Mouse (Mus musculus) CH12F3 (cell line): Measurements from ENCODE around the gene Arhgef7.

ENCODE experiments used
- in situ Hi-C: fragments of 300-500 bp; cut with MboI; formaldehyde crosslinking; loops from 2 replicates; pipeline ENCODE4 v1.14.3; 2020; ENCODE audit warnings: low sequenced_read_pairs

Arhgef7 gene

DNA sequence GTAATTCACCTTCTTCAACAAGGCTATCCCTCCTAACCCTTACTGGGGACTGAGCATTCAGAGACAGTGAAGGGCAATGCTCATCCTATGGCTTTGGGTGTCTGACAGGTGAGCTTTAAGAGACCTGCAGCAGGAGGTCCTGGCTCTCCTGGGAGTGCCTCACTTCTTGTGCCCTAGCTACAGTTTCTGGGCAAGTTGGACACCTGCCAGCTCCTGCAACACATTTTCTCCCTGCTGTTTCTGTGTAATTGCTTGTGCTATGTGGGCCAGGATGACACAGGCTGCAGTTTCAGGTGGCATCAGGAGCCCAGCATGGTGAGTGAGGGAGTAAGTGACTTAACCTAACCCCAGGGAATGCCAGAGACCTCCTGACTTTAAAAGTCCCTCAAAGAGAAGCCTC lies 67.4 kb downstream of the Arhgef7 start:
- in situ Hi-C loops, result no loop called here

DNA sequence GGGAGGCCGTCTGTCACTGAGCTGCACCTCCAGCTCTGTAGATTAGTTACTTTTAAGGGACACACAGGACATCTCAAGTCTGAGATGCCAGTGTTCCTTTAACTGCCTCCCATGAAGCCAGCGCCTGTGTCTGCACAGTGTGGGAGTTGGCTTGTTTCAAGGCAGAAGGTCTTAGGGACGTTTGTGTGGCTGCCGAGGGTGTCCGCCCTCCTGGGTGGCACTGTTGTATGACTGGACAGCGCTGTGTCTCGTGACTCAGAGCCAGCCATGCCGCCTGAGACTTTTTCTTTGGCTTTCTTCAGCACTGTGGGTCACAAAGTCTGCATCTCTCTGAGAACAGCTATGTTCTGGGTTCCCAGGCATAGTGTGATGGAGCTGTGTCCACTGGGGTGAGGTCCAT lies 69.6 kb downstream of the Arhgef7 start:
- in situ Hi-C loops, result no loop called here

DNA sequence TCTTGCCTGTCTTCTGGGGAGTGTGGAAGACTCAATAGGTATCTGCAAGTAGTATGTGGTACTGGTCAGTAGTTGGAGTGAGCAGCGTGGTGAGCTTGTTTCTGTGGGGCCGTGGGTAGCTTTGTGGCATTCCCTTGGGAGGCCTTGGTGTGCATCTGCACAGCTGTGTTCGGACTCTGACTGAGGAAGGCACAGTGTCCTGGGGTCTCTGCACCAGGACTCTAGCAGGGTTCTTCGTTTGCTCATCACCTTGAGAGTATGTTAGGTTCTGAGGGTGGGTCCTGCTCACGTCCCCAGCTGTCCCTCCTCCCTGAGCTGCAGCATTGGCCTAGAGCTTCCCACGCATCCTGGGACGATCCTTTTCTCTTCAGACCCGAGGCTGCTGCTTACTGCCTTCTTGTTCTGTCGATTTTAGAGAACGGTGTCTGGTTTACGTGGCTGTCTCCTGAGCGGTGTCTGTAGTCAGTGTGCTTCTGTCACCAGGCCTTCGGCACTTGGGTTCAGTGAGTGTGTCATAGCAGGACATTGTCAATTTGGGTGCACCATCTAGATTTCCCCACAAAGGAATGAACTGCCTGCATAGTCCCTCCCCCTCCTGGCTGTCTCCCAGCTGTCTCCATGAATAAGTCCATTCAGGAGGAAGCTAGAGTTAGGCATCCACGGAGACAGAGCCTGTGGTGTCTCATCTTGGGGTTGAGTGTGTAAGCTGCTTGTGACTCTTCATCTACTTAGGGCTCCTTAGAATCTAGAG lies 70.4 kb downstream of the Arhgef7 start:
- in situ Hi-C loops, result no loop called here

DNA sequence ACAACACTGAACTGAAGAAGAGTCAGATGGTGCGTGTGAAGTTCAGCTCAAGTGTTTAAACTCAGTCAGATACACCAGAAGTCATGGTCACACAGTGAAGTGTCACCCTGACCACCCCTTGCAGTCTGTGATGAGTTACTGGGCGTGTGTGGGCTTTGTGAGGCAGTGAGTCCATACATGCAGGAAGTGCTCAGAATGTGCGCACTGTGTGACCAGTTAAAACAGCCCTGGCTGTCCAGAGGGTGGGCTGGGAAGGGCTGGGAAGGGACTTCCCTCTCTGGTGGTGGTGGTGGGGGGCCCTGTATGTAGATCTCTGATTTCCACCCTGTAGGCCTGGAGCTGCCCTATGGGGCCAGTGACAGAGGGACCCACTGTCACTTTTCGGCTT lies 71.0 kb downstream of the Arhgef7 start:
- in situ Hi-C loops, result no loop called here

GRCm38 (mm10) chr8:11799098-11799497 lies 71.6 kb downstream of the Arhgef7 start:
- in situ Hi-C loops, result no loop called here

DNA sequence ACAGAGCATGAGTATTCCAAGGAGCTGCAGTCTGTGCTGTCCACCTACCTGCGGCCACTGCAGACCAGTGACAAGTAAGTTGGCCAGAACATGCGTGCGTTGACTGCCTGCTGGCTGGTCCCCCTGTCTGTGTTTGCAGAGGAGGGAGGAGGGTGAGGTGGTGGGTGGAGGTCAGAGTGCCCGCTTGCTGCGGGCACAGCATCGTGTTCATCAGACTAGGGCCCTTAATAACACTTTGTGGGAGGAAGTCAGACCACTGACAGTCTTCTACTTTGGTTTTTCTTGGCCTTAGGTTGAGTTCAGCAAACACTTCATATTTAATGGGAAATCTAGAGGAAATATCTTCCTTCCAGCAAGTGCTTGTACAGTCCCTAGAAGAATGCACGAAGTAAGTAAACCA lies 73.0 kb downstream of the Arhgef7 start:
- in situ Hi-C loops, result no loop called here

DNA sequence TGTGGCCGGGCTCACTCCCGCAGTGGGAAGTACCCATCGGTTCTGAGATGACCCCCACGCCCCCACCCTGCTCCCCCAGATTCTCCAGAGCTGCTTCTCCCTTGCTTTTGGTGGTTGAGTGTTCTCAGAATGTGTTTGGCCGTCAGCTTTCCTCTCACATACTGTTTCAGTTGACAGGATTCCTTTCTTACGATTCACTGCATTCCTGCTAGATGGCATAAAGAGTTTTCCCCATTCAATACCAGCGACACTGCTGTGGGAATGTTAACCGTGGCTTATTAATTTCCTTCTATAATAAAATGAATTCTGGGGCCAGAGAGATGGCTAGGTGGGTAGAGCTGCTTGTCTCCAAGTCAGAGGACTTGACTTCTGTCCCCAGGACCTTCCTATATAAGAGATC lies 74.0 kb downstream of the Arhgef7 start:
- in situ Hi-C loops, result no loop called here

- in situ Hi-C loops, result no loop called here
Observed at GRCm38 (mm10) chr8:11804914-11805313, 77.4 kb downstream of the Arhgef7 start.

DNA sequence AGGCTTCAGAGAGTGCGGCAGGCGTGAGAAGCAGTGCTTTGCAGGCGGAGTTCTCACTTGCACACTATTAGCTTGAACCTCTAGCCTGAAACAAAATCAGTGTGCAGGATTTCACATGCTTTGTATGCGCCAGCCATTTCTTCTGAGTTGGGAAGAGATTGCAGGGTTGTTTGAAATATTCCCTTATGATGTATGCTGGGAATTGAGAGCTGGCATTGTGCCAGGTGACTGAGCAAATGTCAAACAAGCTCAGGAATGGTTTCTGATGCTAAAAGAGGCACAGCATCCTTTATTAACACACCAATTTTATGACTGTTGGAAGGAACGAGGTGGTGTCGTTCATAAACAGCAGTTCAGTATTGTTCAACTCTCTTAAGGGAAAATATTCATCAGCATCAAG lies 78.7 kb downstream of the Arhgef7 start:
- in situ Hi-C loops, result no loop called here

DNA sequence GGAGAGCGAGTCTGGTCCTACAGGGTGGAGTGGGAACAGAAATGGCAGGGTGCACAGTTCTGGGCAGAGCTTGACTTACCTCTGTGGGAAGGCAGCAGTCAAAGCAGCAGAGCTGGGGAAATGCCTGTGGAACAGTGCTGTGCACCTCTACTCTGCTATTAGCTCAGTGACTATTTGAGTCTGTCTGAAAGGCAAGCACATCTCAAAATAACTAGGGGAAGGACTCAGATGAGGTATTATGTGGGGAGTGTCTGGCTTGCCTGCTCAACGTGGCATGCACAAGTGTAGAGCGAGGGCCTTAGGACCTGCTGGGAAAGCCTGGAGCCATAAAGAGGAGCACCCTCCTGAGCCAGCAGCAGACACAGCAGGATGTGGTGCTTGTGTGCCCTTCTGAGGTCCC lies 79.8 kb downstream of the Arhgef7 start:
- in situ Hi-C loops, result no loop called here

GRCm38 (mm10) chr8:11808047-11808446 lies 80.5 kb downstream of the Arhgef7 start:
- in situ Hi-C loops, result no loop called here

DNA sequence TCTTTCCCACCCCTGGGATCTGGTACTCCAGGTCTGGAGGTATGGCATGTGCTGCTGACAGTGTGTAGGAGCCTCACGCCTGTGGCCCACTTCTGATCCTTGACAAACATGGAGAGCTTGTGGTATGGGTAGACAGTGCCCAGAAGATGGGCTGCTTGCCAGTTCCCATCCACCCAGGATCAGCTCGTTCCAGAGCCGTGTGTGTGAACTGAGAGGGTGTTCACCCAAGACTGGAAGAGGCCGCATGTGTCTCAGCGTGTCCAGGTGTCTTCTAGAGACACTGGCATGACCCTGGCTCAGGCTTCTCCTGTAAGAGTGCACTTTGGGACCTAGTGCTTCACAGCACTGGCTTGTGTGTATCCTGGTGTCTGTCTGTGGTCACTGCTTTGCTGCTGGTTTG lies 82.9 kb downstream of the Arhgef7 start:
- in situ Hi-C loops, result no loop called here

DNA sequence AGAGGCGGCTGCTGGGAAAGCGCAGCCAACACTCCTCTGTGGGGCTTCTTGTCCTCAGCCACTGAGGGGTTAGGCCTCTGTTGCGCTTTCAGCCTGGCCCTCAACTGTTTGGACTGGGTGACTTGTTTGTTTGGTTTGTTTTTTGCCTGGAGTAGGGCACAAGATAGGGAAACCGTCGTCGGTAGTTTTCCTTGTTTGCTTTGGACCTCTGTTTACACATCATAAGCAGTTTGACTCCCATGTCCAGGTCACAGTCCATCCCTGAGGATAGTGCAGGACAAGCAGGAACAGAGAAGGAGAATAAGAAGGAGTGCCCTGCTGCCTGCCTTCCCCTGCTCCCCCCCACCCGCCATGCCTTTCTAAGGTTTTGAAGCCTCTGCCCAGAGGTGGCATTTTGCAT lies 86.3 kb downstream of the Arhgef7 start:
- in situ Hi-C loops, result no loop called here

- in situ Hi-C loops, result no loop called here
Observed at GRCm38 (mm10) chr8:11815206-11815605, 87.7 kb downstream of the Arhgef7 start.

GRCm38 (mm10) chr8:11820136-11820535 lies 92.6 kb downstream of the Arhgef7 start:
- in situ Hi-C loops, result no loop called here

DNA sequence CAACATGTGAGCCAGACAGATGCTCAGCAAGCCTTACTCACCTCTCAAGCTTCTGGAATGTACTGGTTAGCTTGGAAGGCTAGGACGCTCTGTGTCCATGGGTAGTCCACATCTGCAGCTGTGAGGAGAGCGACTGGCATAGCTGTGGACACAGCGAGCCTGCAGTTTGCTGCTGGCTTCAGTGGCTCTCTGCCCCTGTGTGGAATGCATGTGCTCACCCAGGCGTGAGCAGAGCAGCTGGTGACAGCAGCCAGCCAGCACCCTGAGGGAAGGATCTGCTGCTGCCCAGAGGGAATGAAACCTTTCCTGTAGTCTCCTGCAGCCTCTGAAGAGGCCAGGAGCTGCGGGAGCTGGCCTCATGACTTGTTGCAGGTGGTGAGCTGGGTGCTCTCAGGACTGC lies 93.0 kb downstream of the Arhgef7 start:
- in situ Hi-C loops, result no loop called here

- in situ Hi-C loops, result no loop called here
Observed at GRCm38 (mm10) chr8:11821451-11822206, 94.1 kb downstream of the Arhgef7 start.

GRCm38 (mm10) chr8:11822550-11823060 lies 95.1 kb downstream of the Arhgef7 start:
- in situ Hi-C loops, result no loop called here

- in situ Hi-C loops, result no loop called here
Observed at GRCm38 (mm10) chr8:11825756-11826155, 98.2 kb downstream of the Arhgef7 start.

GRCm38 (mm10) chr8:11827312-11827711 lies 99.8 kb downstream of the Arhgef7 start:
- in situ Hi-C loops, result no loop called here

GRCm38 (mm10) chr8:11830214-11831046 lies 102.9 kb downstream of the Arhgef7 start:
- in situ Hi-C loops, result no loop called here
